Mouse (Mus musculus) forebrain, embryonic 11.5 days (tissue): ENCODE results near the gene Lama4. TPM values are rescaled to one million over a fixed set of nuclear protein-coding genes. Genes with fewer than 3 reads are reported as not detected.
A peak's percentile ranks its signal among the peaks of the same experiment; 100 is the strongest.

Experiments
- ATAC-seq: fragments of 200-750 bp; cut with Nextera tagmentation; replicated peaks from 2 replicates; pipeline ENCODE4 v1.8.0; 2017; ENCODE audit warnings: moderate TSS enrichment; ENCODE audit not compliant: low FRiP score
- DNase-seq: peaks from one replicate; pipeline ENCODE4 v3.0.0-alpha.2; 2017; ENCODE audit warnings: low spot score
- H3K27ac ChIP-seq: fragments of 300-500 bp; sonication (generic); 2 replicates; pipeline ENCODE4 v1.5.1; 2014; ENCODE audit warnings: low read depth, low read length
- H3K27me3 ChIP-seq: fragments of 300-500 bp; sonication (generic); 2 replicates; pipeline ENCODE4 v1.6.1; 2014; ENCODE audit warnings: mild to moderate bottlenecking, low read length, mixed read lengths; ENCODE audit not compliant: control insufficient read depth, insufficient read depth
- H3K36me3 ChIP-seq: fragments of 300-500 bp; sonication (generic); 2 replicates; pipeline ENCODE4 v1.6.1; 2014; ENCODE audit warnings: mild to moderate bottlenecking, low read length, moderate library complexity, mixed read lengths; ENCODE audit not compliant: control insufficient read depth, insufficient read depth
- H3K4me1 ChIP-seq: fragments of 300-500 bp; sonication (generic); replicated peaks from 2 replicates; pipeline ENCODE4 v1.6.1; 2014; ENCODE audit warnings: low read length, mixed read lengths; ENCODE audit not compliant: control insufficient read depth, insufficient read depth
- H3K4me2 ChIP-seq: fragments of 300-500 bp; sonication (generic); 2 replicates; pipeline ENCODE4 v1.6.1; 2014; ENCODE audit warnings: low read depth, mild to moderate bottlenecking, low read length, moderate library complexity, mixed read lengths; ENCODE audit not compliant: severe bottlenecking
- H3K4me3 ChIP-seq: fragments of 300-500 bp; sonication (generic); 2 replicates; pipeline ENCODE4 v1.5.1; 2014; ENCODE audit warnings: low read depth, low read length
- H3K9ac ChIP-seq: fragments of 300-500 bp; sonication (generic); 2 replicates; pipeline ENCODE4 v1.6.1; 2014; ENCODE audit warnings: low read length
- H3K9me3 ChIP-seq: fragments of 300-500 bp; sonication (generic); 2 replicates; pipeline ENCODE4 v1.6.1; 2016; ENCODE audit warnings: low read length, mixed read lengths; ENCODE audit not compliant: control insufficient read depth
- WGBS: fragments of 180-500 bp; shearing (Covaris S2); extraction: QIAGEN DNeasy Blood & Tissue Kit; methylation state at CpG from one replicate; pipeline ENCODE4 v1.1.7; 2014; 5-methylcytosine and 5-hydroxymethylcytosine counted together
- polyA plus RNA-seq: library from polyadenylated mRNA; unstranded; fragments of >200 nt; fragmentation: Nextera tagmentation; extraction: Ambion mirVana; gene quantifications from 2 replicates; pipeline ENCODE4 v1.2.1, GENCODE M21; 2014

Lama4 gene
- 13.9 and 16.5 TPM in 2 replicates for polyA plus RNA-seq

DNA sequence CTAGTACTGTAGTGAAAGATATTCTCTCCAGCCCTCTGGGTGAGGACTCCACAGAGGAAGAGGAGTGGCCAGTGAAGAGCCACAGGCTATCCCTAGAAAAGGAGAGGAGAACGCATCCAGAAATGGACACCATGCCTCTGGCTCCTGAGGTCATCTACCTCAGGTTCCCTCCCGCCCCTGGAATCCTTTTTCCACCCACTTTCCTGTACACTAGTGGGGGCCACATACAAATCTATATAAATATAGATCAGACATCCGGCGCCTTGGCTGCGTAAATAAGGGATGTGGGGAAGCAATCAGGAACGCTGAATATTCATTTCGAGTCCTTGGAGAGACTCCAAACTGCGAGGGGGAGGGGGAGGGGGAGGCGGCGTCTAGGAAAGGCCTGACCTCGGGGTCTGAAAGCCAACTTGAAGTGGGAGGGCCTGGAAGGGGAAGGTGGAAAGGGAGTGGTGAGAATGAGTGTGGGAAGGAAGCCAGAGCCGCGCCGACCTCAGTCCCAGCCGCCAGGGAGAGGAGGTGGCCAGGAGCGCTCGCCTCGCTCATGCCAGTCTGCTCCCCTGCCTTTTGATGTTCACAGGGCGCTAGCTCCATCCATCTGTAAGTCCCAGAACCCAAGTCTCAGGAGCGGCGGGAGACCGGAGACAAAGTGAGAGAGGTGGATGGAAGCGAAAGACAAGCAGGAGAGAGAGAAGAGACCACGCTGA, at the start of gene Lama4:
TSS of gene Lama4 (plus strand) at position 441 of the 707 bp plus-strand sequence.
- 8% methylated on average over 24 of the region's 24 CpGs for WGBS
- Histone ChIP-seq H3K36me3 (no peaks in the 10 kb centered on the region), H3K27ac (0 out of 2 replicates have a peak within 1 kb of the TSS, but pooled peaks have one; percentile 5), H3K27me3 (no peaks in the 10 kb centered on the region), H3K9me3 (no peaks in the 10 kb centered on the region), H3K9ac (peak within 1 kb of the TSS; percentile 53), H3K4me1 (peaks cover 3% of the 10 kb centered on the region; the same call in 1 of the 2 replicates), H3K4me3 (peak within 1 kb of the TSS; percentile 27), H3K4me2 (peak within 1 kb of the TSS; percentile 56)
- peak; percentile 80 for ATAC-seq
- DNase-seq: peak; percentile 72

- WGBS: 82% methylated on average over 4 of the region's 4 CpGs
- Histone ChIP-seq H3K27ac (no peak overlapping the region), H3K4me1 (no peaks in the 10 kb centered on the region), H3K27me3 (no peaks in the 10 kb centered on the region), H3K4me2 (no peak overlapping the region), H3K4me3 (no peak overlapping the region), H3K9me3 (no peaks in the 10 kb centered on the region), H3K9ac (no peak overlapping the region), H3K36me3 (no peaks in the 10 kb centered on the region)
- DNase-seq (no peak), ATAC-seq (no peak)
Observed at GRCm38 (mm10) chr10:38916027-38916617, 49.2 kb upstream of the Lama4 start.

DNA sequence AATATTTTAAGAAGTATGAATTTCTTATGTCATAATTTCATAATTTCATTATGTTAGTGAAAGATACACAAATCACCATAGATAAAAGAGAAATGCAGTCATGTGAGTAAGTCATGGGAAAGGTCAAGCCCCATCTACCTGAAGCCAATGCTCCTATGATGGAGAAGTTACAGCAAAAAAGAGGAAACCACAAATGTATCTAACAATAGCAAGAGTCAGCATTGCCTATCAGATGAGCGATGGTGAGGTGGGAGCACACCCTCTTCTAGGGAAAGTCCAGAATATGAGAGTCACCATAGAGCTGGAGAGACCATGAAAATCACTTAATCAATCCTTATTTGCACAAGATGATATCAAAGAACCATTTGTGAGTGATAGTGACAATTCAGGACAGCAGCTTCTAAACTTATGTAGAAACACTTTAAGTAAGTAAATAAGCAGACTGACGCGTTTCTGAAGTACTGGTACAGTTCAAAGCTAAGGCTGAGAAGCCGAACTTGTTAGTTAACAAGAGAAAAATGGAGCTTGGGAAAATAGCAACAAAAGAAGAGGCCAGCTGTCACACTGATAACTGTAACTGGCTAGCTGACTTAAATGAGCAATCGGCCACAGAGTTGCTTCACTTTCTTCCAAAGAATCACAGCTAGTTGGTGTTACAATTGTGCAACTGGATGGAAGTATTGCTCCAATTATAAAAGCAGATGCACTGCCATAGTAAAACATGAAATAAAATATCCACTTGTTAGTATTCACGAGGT, 36.2 kb upstream of the Lama4 start:
- Histone ChIP-seq H3K27me3 (no peaks in the 10 kb centered on the region), H3K27ac (no peak overlapping the region), H3K9ac (no peak overlapping the region), H3K4me1 (no peaks in the 10 kb centered on the region), H3K4me3 (no peak overlapping the region), H3K9me3 (no peaks in the 10 kb centered on the region), H3K4me2 (no peak overlapping the region), H3K36me3 (no peaks in the 10 kb centered on the region)
- WGBS: 88% methylated on average over 6 of the region's 6 CpGs
- ATAC-seq: no peak
- DNase-seq: no peak

GRCm38 (mm10) chr10:38944701-38945100, 20.6 kb upstream of the Lama4 start:
- Histone ChIP-seq H3K9me3 (no peaks in the 10 kb centered on the region), H3K27me3 (no peaks in the 10 kb centered on the region), H3K27ac (no peak overlapping the region), H3K4me1 (no peaks in the 10 kb centered on the region), H3K4me2 (no peak overlapping the region), H3K9ac (no peak overlapping the region), H3K36me3 (no peaks in the 10 kb centered on the region), H3K4me3 (no peak overlapping the region)
- 65% methylated on average over 2 of the region's 2 CpGs for WGBS
- no peak for DNase-seq
- ATAC-seq: no peak

DNA sequence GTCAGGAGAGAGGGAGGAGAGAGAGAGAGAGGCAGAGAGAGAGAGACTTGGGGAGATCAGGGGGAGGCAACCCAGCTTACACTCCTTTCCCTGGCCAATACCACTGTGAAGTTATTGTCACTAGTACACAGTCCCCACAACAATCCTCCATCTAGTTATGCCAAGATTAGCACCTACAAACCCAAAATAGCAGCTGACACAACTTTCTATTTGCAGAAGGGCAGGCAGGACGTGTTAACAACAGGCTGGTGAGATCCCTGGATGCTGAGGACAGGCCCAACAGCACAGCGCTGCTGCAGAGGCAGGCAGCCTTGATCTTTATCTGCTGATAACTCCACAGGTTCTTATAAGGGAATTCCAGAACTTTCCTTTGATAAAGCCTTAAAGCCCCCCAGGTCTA, 3.4 kb upstream of the Lama4 start:
- H3K9ac ChIP-seq: no peak overlapping the region
- no peak overlapping the region for H3K4me2 ChIP-seq
- H3K4me1 ChIP-seq: peaks cover 3% of the 10 kb centered on the region; the same call in 1 of the 2 replicates
- 74% methylated on average over 2 of the region's 2 CpGs for WGBS
- H3K27ac ChIP-seq: no peak overlapping the region
- no peaks in the 10 kb centered on the region for H3K27me3 ChIP-seq
- DNase-seq (no peak), ATAC-seq (no peak)
- H3K36me3 ChIP-seq: no peaks in the 10 kb centered on the region
- H3K9me3 ChIP-seq: no peaks in the 10 kb centered on the region
- no peak overlapping the region for H3K4me3 ChIP-seq

DNA sequence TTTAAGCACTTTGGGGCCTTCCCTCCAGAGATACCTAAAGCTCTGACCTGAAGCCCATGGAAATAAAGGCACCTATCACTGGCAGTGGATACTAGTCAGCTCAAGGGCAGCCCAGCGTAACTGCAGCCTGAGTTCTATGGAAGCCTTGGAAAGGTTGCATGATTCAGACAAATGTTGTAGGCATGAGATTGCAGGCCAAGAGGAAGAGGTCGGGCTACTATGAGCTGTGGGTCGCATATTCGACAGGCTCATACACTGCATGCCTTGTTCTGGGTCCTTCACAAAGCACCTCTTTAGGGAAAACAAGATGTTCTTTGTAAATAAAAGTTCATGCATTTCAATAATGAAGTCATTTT, 618 bp upstream of the Lama4 start:
- H3K27ac ChIP-seq: no peak overlapping the region
- H3K27me3 ChIP-seq: no peaks in the 10 kb centered on the region
- peaks cover 3% of the 10 kb centered on the region; the same call in 1 of the 2 replicates for H3K4me1 ChIP-seq
- H3K4me3 ChIP-seq: no peak overlapping the region
- ATAC-seq (no peak), DNase-seq (no peak)
- no peaks in the 10 kb centered on the region for H3K9me3 ChIP-seq
- no peak overlapping the region for H3K9ac ChIP-seq
- H3K36me3 ChIP-seq: no peaks in the 10 kb centered on the region
- H3K4me2 ChIP-seq: no peak overlapping the region
- WGBS: 82% methylated on average over 4 of the region's 4 CpGs

DNA sequence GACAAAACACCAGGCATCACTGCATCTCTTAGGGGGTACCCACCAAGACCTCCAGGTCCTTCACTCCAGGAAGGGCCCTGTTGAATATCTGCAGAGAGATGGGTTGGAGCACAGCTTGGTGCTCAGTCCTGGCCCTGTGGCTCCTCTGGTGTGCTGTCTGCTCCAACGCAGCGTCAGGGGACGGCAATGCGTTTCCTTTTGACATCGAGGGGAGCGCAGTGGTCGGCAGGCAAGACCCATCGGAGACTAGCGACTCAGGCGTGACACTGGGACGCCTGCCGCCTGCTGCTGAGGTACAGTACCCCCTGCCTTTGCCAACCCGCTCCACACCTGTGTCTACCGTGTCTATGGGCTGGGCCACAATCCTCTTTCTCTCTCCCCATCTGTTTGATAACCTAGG, 542 bp downstream of the Lama4 start:
- no peaks in the 10 kb centered on the region for H3K27me3 ChIP-seq
- WGBS: 8% methylated on average over 14 of the region's 14 CpGs
- peak; percentile 40; the same call in 1 of the 2 replicates for ATAC-seq

DNA sequence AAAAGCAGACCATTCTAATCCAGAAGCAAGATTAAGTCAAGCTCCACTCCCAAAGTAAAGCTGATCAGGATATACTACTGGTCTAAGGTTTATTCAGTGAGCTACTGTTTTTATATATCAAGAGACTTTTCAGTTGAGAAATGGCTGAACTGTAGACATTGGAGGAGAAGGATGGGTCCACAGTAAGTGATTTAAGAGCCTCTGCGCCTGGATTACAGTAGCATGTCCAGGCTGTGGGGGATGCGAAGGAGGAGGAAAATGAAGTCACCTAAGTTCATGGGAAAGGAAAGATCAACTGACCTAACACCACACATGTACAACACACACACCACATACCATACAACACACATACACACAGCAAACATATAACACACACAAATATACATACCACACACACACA, 1.3 kb downstream of the Lama4 start:
- H3K36me3 ChIP-seq: no peaks in the 10 kb centered on the region
- no peak overlapping the region for H3K27ac ChIP-seq
- no peaks in the 10 kb centered on the region for H3K27me3 ChIP-seq
- H3K4me3 ChIP-seq: no peak overlapping the region
- no peak for DNase-seq
- WGBS: 90% methylated on average over 2 of the region's 2 CpGs
- no peak overlapping the region for H3K9ac ChIP-seq
- peaks cover 3% of the 10 kb centered on the region; the same call in 1 of the 2 replicates for H3K4me1 ChIP-seq
- no peak for ATAC-seq
- no peak overlapping the region for H3K4me2 ChIP-seq
- H3K9me3 ChIP-seq: no peaks in the 10 kb centered on the region

More for the DNA sequence above, 542 bp downstream of the Lama4 start:
- no peaks in the 10 kb centered on the region for H3K36me3 ChIP-seq
- DNase-seq: peak; percentile 52
- 0 out of 2 replicates have a peak overlapping the region, but pooled peaks have one; percentile 5 for H3K27ac ChIP-seq
- peak overlapping the region; percentile 56 for H3K4me2 ChIP-seq
- no peaks in the 10 kb centered on the region for H3K9me3 ChIP-seq
- peaks cover 3% of the 10 kb centered on the region; the same call in 1 of the 2 replicates for H3K4me1 ChIP-seq
- peak overlapping the region; percentile 27 for H3K4me3 ChIP-seq
- peak overlapping the region; percentile 53 for H3K9ac ChIP-seq
